Mouse (Mus musculus) liver, adult 2 months (tissue): ENCODE data around the gene Kdm2b.

Experiments
- CTCF ChIP-seq: fragments of 200-500 bp; IDR thresholded peaks from 2 replicates; pipeline ENCODE4 v1.5.1; 2011; ENCODE audit warnings: low read depth, low read length, control low read depth
- POLR2A ChIP-seq: fragments of 200-500 bp; IDR thresholded peaks from 2 replicates; pipeline ENCODE4 v1.6.1; 2011; ENCODE audit warnings: low read length, control low read depth; ENCODE audit not compliant: insufficient read depth; ENCODE audit errors: extremely low read depth

DNA sequence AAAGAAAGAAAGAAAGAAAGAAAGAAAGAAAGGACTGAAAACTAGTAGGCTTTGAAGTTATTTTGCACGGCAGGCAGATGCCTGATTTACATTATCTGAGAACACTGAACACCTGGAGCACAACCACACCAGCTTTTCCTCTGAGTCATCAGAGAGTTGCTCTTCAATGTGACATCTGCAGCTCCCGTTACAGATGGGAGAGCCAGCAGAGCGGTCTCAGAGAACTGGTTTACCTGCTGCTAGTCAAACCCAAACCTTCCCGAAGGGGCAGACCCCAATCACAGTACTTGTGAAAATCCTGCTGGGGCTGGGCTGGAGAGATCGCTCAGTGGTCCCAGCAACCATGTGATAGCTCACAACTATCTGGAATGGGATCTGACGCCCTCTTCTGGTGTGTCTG, 165.2 kb downstream of the Kdm2b start:
- TF ChIP-seq POLR2A: no peak
- no peak for TF ChIP-seq CTCF
